Mouse (Mus musculus) G1E (cell line): ENCODE results near the gene BC034090. TPM values are rescaled to one million over a fixed set of nuclear protein-coding genes. Genes with fewer than 3 reads are reported as not detected.
"Not testable (repeated sequence)": the region's sequence is repeated elsewhere in the genome, so short reads cannot be mapped to it uniquely, and the experiment has no call there.

ENCODE experiments used
- ATAC-seq: 2 replicates; pipeline ENCODE4 v1.8.0; 2016; ENCODE audit warnings: mild to moderate bottlenecking; ENCODE audit not compliant: insufficient number of reproducible peaks, poor library complexity, low FRiP score, severe bottlenecking; ENCODE audit errors: extremely low read depth
- DNase-seq: peaks from one replicate; pipeline ENCODE4 v3.0.0; 2012; ENCODE audit warnings: low spot score
- H3K27me3 ChIP-seq: 2 replicates; pipeline ENCODE4 v1.6.1; 2012; ENCODE audit warnings: mild to moderate bottlenecking, low read length, inconsistent platforms; ENCODE audit not compliant: insufficient read depth
- H3K36me3 ChIP-seq: replicated peaks from 2 replicates; pipeline ENCODE3; 2012; ENCODE audit warnings: mild to moderate bottlenecking, inconsistent platforms
- H3K4me1 ChIP-seq: 2 replicates; pipeline ENCODE4 v1.6.1; 2012; ENCODE audit warnings: low read depth, low read length, inconsistent platforms, mixed read lengths; ENCODE audit not compliant: insufficient read depth
- H3K4me3 ChIP-seq: 2 replicates; pipeline ENCODE4 v1.5.1; 2012; ENCODE audit warnings: low read depth, mild to moderate bottlenecking, inconsistent platforms, low read length, moderate library complexity, mixed read lengths
- H3K9me3 ChIP-seq: replicated peaks from 2 replicates; pipeline ENCODE4 v1.6.1; 2012; ENCODE audit warnings: inconsistent platforms
- CTCF ChIP-seq: IDR thresholded peaks from 2 replicates; pipeline ENCODE4 v1.5.1; 2012; ENCODE audit warnings: low read depth, low read length, inconsistent platforms, mixed read lengths
- GATA1 ChIP-seq: IDR thresholded peaks from 2 replicates; pipeline ENCODE4 v1.6.1; 2012; ENCODE audit warnings: borderline replicate concordance, low read length, inconsistent platforms, mixed read lengths
- GATA2 ChIP-seq: IDR thresholded peaks from 2 replicates; pipeline ENCODE4 v1.6.1; 2012; ENCODE audit warnings: low read depth, low read length, inconsistent platforms, borderline replicate concordance
- POLR2AphosphoS5 ChIP-seq: IDR thresholded peaks from 2 replicates; pipeline ENCODE4 v1.6.1; 2012; ENCODE audit warnings: low read depth, low read length, inconsistent platforms; ENCODE audit not compliant: insufficient replicate concordance
- TAL1 ChIP-seq: conservative IDR thresholded peaks from 2 replicates; pipeline ENCODE4 v1.6.1; 2012; ENCODE audit warnings: low read depth, low read length, inconsistent platforms, mixed read lengths
- polyA plus RNA-seq: library from polyadenylated mRNA; stranded (reverse); fragments of >175 nt; gene quantifications from 2 replicates; pipeline ENCODE4 v1.2.3, GENCODE M21; 2012
- total RNA-seq, 2 experiments: library from RNA; stranded (forward) in 1 of 2; stranded (reverse) in 1 of 2; fragments of 200-1000 nt in 1 of 2; fragments of >200 nt in 1 of 2; fragmentation: Nextera tagmentation in 1 of 2; gene quantifications; 2 replicates each; pipeline ENCODE4 v1.2.3; 2014 to 2017

BC034090 gene
- total and polyA plus RNA-seq, 3 experiments, result 0.09 to 0.11 TPM; not detected in 1

DNA sequence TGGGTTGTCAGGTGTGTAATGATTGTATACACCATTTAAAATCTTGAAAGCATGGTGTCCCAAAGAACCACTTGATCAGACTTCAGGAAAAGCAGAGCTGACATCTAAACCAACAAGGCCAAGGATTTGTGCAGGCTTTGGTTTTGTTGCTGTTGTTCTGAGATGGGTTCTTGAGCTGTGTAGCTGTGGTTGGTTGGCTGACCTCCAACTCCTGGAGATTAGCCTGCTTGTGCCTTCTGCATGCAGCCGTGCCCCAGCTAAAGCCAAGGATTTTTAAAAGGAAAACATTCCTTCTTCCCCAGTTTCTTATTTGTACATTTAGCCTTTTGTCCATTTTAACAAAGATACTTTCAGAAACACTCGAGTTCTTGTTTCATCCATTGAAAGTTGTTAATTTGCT is 52.6 kb downstream of the BC034090 start:
- Histone ChIP-seq H3K27me3 (no peaks in the 10 kb centered on the region), H3K36me3 (peaks cover 77% of the 10 kb centered on the region), H3K4me3 (no peak overlapping the region), H3K4me1 (no peaks in the 10 kb centered on the region), H3K9me3 (no peaks in the 10 kb centered on the region)
- ATAC-seq (no peak), DNase-seq (no peak)
- TF ChIP-seq GATA1, result no peak
- TF ChIP-seq POLR2AphosphoS5, result no peak
- TF ChIP-seq TAL1, result no peak
- no peak for TF ChIP-seq CTCF
- no peak for TF ChIP-seq GATA2

DNA sequence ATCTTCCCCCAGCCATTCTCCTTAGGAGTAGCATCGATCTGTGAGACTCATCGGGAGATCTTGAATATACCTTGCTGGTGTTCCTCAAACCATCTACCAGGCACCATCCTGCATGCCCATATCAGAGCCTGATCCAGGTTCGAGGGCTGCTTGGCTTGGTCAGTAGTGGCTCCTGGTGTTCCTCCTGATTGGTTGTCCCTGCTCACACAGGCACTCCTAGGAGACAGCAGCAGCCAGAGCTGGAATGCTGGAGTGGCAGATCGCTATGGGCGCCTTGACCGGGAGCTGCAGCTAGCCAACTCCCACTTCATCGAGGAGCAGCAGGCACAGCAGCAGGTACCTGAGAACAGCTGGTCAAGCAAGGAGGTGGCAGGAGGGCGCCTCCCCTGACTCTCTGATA is 53.0 kb downstream of the BC034090 start:
- TF ChIP-seq CTCF (no peak), TAL1 (no peak), GATA1 (no peak), GATA2 (no peak), POLR2AphosphoS5 (no peak)
- Histone ChIP-seq H3K36me3 (peaks cover 78% of the 10 kb centered on the region), H3K27me3 (no peaks in the 10 kb centered on the region), H3K9me3 (no peaks in the 10 kb centered on the region), H3K4me1 (no peaks in the 10 kb centered on the region), H3K4me3 (no peak overlapping the region)
- no peak for ATAC-seq
- no peak for DNase-seq

DNA sequence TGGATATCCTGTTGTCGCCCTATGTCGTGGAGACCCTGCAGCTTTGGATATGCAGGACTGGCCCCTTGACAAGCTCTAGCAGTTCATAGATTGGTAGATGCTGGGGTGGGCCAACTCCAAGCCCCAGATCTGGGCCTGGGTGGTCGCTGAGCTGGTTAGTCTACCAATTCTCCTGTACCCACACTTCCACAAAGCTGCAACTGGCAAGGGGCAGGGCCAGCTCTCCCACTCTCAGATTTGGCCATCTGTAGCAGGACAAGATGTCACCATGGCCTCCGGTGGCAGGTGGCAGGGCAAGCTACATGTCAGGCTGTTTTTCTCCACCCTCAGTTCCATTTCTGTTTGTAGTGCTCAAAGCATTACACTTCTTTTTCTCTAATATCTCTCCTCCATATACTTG is 55.6 kb downstream of the BC034090 start:
- H3K9me3 ChIP-seq, result no peaks in the 10 kb centered on the region
- DNase-seq, result no peak
- H3K4me1 ChIP-seq, result no peaks in the 10 kb centered on the region
- TF ChIP-seq CTCF, result no peak
- TF ChIP-seq POLR2AphosphoS5, result no peak
- no peak for TF ChIP-seq GATA2
- TF ChIP-seq TAL1, result no peak
- no peak for TF ChIP-seq GATA1
- no peak for ATAC-seq
- H3K4me3 ChIP-seq, result no peak overlapping the region
- no peaks in the 10 kb centered on the region for H3K27me3 ChIP-seq
- peaks cover 63% of the 10 kb centered on the region for H3K36me3 ChIP-seq

DNA sequence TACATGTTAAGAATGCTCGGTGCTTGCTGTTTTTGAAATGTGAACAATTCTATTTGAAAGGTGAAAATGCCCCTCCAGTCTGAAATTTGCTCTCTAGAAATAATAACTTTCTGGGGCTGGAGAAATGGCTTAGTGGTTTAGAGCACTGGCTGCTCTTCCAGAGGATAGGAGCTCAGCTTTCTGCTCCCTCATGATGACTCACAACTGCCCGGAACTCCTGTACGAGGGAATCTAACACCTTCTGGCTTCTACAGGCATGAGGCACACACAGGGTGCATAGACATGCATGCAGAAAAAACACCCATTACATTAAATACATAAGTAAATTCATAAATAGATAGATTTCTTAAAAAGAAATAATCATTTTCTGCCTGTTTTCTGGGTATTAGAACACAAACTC is 60.1 kb downstream of the BC034090 start:
- Histone ChIP-seq H3K4me1 (no peaks in the 10 kb centered on the region), H3K4me3 (no peak overlapping the region), H3K36me3 (peaks cover 50% of the 10 kb centered on the region), H3K27me3 (no peaks in the 10 kb centered on the region), H3K9me3 (no peaks in the 10 kb centered on the region)
- no peak for DNase-seq
- ATAC-seq, result no peak
- TF ChIP-seq GATA1, result no peak
- TF ChIP-seq POLR2AphosphoS5, result no peak
- TF ChIP-seq TAL1, result no peak
- no peak for TF ChIP-seq CTCF
- no peak for TF ChIP-seq GATA2

DNA sequence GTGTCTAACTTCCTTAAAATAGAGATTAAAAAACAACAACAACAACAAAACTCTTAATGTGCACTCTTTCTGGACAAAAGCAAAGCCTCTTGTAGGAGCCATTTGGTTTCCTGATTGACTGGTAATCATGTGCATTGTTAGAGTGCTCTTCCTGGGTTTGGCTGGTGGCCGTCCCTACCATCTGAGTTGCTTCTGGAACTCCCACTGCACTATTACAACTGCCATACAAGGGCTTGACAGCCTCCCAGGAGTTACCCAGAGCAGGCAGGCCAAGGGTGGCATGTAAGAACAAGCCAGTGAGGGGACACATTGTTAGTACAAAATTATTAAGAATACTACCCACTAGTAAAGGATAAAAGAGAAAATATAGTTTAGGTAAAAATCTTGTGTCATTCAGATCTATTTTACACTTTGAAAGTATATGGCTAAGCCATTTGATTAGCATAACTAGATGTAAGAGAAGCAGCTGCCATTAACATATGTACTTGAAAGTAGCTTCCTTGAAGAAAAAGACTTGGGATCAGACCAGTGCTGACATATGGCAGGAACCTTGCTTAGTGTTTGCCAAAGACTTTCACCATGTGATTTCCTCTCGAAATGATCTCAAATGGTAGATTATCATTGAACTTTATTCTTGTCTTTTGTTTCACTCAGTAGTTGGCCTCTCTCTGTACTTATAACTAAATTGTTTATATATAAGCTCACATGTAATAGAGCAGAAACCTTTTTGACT is 65.9 kb downstream of the BC034090 start:
- TF ChIP-seq GATA2, result no peak
- TF ChIP-seq POLR2AphosphoS5, result no peak
- TF ChIP-seq TAL1, result no peak
- no peak for TF ChIP-seq CTCF
- TF ChIP-seq GATA1, result no peak
- ATAC-seq (no peak), DNase-seq (no peak)
- no peaks in the 10 kb centered on the region for H3K27me3 ChIP-seq
- H3K4me1 ChIP-seq, result peaks cover 8% of the 10 kb centered on the region
- no peaks in the 10 kb centered on the region for H3K9me3 ChIP-seq
- H3K36me3 ChIP-seq, result peaks cover 63% of the 10 kb centered on the region
- no peak overlapping the region for H3K4me3 ChIP-seq

DNA sequence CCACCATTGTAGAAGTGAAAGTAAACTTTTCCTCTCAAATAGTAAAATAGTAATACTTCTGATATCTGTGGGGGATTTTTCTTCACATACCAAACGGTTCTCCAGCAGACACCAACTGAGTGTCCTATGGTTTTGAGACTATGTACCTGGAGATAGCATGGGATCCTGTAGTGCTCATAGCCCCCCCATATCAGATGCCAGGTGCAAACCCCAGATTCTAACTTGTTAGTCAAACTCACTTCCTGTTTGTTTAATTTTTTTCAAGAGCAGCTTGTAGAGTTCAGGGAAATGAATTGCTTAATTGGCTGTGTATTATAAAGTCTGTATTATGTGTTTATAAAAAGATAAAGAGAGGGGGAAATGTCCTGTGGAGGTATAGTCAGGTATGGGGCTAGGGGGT is 69.8 kb downstream of the BC034090 start:
- ATAC-seq (no peak; the same call in 1 of the 2 replicates), DNase-seq (no peak)
- H3K27me3 ChIP-seq, result no peaks in the 10 kb centered on the region
- H3K4me1 ChIP-seq, result peaks cover 14% of the 10 kb centered on the region
- TF ChIP-seq GATA2 (no peak), POLR2AphosphoS5 (no peak), TAL1 (no peak), CTCF (no peak)
- no peaks in the 10 kb centered on the region for H3K9me3 ChIP-seq
- no peak overlapping the region for H3K4me3 ChIP-seq
- H3K36me3 ChIP-seq, result peaks cover 48% of the 10 kb centered on the region

DNA sequence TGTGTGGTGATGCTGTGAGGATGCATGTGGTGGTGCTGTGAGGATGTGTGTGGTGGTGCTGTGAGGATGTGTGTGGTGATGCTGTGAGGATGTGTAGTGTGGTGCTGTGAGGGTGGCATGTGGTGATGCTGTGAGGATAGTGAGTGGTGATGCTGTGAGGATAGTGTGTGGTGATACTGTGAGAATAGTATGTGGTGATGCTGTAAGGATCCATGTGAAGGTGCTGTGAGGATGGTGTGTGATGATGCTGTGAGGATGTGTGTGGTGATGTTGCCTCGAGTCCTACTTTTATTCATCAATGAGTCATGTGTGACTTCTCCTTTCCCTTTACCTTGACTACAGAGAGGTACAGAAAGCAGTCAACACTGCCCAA is 70.6 kb downstream of the BC034090 start:
- not testable (repeated sequence) for H3K9me3 ChIP-seq, DNase-seq, H3K27me3 ChIP-seq, H3K4me3 ChIP-seq, ATAC-seq
- H3K36me3 ChIP-seq, result peaks cover 41% of the 10 kb centered on the region
- H3K4me1 ChIP-seq, result peaks cover 14% of the 10 kb centered on the region
